Mouse (Mus musculus) left cerebral cortex, adult 2 months (tissue): ENCODE measurements at regions not wholly inside any gene's neighbourhood (a gene's known extent, or its start where the extent isn't known, plus 50 kb on each side); places are given as distances from the start of the nearest gene placed in this dataset.

Source experiments
- DNase-seq, 2 experiments: peaks; one replicate each; pipeline ENCODE4 v3.0.0; 2021 to 2022; ENCODE audit warnings: low spot score in 2 of 2, mixed read lengths in 1 of 2; ENCODE audit errors: extremely low spot score in 1 of 2
- H3K27ac ChIP-seq: fragments of 200-600 bp; 2 replicates; pipeline ENCODE4 v1.8.1; 2022
- H3K4me3 ChIP-seq: fragments of 200-600 bp; 2 replicates; pipeline ENCODE4 v1.8.1; 2022
- CTCF ChIP-seq: fragments of 200-600 bp; IDR thresholded peaks from 2 replicates; pipeline ENCODE4 v1.8.1; 2022; ENCODE audit warnings: antibody characterized with exemption, mild to moderate bottlenecking, moderate library complexity
- intact Hi-C: fragments of 180-260 bp; cut with DNase I; formaldehyde crosslinking; loops from one replicate; pipeline ENCODE4 v1.15.1; 2025

- Histone ChIP-seq H3K4me3 (no peak overlapping the region), H3K27ac (no peak overlapping the region)
- intact Hi-C loops, result no loop called here
- DNase-seq, result no peak
- TF ChIP-seq CTCF, result no peak
Measured at GRCm38 (mm10) chr1:61198549-61199062, 220.9 kb downstream of the Icos start.

GRCm38 (mm10) chr1:61201006-61201405 is 223.3 kb downstream of the Icos start:
- TF ChIP-seq CTCF, result no peak
- Histone ChIP-seq H3K27ac (no peak overlapping the region), H3K4me3 (no peak overlapping the region)
- no peak for DNase-seq
- intact Hi-C loops, result no loop called here

GRCm38 (mm10) chr1:61202079-61202478 is 224.4 kb downstream of the Icos start:
- DNase-seq, result no peak
- Histone ChIP-seq H3K27ac (no peak overlapping the region), H3K4me3 (no peak overlapping the region)
- intact Hi-C loops, result no loop called here
- no peak for TF ChIP-seq CTCF

DNA sequence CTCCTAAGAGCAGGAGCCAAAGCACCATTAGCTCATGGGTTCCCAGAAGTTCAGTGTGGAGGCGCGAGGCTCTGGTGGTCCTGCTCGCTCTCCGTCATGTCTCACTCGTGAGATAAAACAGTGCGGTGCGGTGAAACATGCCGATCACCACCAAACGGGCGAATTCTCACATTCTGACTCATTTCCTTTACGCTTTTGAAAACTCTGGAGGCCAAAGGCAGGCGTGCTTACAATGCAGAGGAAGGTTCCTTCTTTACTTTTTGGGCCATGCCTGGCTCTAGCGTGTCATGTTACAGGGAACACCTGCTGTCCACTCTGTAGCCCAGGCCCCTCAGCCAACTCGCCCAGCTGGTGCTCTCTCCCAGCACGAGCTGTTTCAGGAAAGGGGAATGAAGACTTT is 225.4 kb downstream of the Icos start:
- intact Hi-C loops, result no loop called here
- Histone ChIP-seq H3K27ac (no peak overlapping the region), H3K4me3 (no peak overlapping the region)
- TF ChIP-seq CTCF, result no peak
- DNase-seq, result no peak

DNA sequence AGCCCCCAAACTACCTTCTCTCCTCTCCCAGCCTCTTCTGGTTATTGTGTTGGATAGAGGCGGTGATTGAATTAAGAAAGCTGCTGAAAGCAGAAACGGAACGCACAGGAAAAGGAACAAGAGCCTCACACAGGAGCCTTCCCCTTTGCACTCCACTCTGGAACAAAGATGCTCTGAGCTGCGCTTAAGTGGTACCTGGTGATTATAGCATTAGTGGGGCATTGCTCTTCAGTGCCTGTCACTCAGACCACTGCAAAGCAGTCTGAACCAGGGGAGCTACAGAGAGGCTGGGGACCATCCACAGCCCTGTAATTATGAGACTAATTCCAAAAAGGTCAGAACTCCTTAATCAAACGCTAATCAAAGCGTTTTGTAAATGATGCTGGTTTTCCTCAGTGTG is 225.9 kb downstream of the Icos start:
- DNase-seq, result no peak
- Histone ChIP-seq H3K27ac (no peak overlapping the region), H3K4me3 (no peak overlapping the region)
- intact Hi-C loops, result no loop called here
- no peak for TF ChIP-seq CTCF

- Histone ChIP-seq H3K27ac (no peak overlapping the region), H3K4me3 (no peak overlapping the region)
- TF ChIP-seq CTCF, result no peak
- intact Hi-C loops, result no loop called here
- DNase-seq, result no peak
Measured at GRCm38 (mm10) chr1:61205137-61205536, 227.4 kb downstream of the Icos start.

DNA sequence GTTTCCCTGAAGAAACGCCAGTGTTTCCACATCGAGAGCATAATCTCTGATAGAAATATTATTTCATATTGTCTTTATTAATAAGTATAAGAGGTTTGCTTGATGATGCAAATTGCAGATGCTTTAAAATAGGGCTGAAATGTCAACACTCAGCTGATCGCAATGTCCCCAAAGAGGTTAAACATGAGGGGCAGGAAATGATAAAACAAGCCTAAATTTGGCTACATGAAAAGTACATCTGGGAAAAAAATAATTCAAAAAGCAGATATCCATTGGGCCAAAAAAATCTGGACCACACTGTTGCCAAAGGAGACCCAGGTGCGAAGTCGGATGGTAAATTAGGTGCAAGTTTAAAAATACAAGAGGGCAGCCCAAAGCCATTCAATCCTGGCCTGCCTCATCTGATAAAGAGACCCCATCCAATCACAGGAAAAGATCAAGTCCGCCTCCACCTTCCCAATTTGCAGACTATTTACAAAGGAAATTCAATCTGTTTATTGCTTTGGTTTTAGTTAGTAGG is 229.2 kb downstream of the Icos start:
- no peak overlapping the region for H3K4me3 ChIP-seq
- intact Hi-C loops, result no loop called here
- no peak for TF ChIP-seq CTCF

DNA sequence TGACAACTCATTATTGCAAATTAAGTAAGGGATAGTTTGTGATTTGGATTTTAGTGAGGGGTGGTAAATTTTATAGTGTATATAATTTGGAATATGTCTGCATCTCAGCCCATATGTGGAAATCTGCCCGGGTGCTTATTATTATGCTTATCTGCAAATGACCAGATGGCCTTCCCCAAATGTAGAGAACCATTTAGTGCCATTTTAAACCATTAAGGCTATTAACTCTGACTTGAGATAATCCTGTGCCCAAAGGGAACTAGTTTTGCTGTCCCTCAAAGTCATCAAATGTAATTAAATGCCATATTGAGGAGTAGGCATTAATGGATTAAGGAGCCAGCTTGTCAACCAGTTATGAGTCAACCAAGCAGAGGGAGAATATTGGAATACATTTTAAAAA is 230.7 kb downstream of the Icos start:
- intact Hi-C loops, result no loop called here
- no peak for TF ChIP-seq CTCF
- no peak overlapping the region for H3K27ac ChIP-seq
- no peak overlapping the region for H3K4me3 ChIP-seq
- no peak for DNase-seq

More for the DNA sequence above, 229.2 kb downstream of the Icos start:
- no peak overlapping the region for H3K27ac ChIP-seq
- DNase-seq, result no peak

- no peak for TF ChIP-seq CTCF
- no peak for DNase-seq
Measured at GRCm38 (mm10) chr1:61221131-61221530, 243.4 kb downstream of the Icos start.

GRCm38 (mm10) chr1:61228942-61229341 is 251.2 kb downstream of the Icos start:
- H3K4me3 ChIP-seq, result no peak overlapping the region
- no peak for TF ChIP-seq CTCF
- intact Hi-C loops, result no loop called here
- no peak overlapping the region for H3K27ac ChIP-seq
- no peak for DNase-seq

More at GRCm38 (mm10) chr1:61221131-61221530, 243.4 kb downstream of the Icos start:
- Histone ChIP-seq H3K4me3 (no peak overlapping the region), H3K27ac (no peak overlapping the region)
- intact Hi-C loops, result no loop called here

- intact Hi-C loops, result no loop called here
- no peak for TF ChIP-seq CTCF
- DNase-seq, result no peak
- Histone ChIP-seq H3K4me3 (no peak overlapping the region), H3K27ac (no peak overlapping the region)
Measured at GRCm38 (mm10) chr1:61233001-61233400, 255.3 kb downstream of the Icos start.

DNA sequence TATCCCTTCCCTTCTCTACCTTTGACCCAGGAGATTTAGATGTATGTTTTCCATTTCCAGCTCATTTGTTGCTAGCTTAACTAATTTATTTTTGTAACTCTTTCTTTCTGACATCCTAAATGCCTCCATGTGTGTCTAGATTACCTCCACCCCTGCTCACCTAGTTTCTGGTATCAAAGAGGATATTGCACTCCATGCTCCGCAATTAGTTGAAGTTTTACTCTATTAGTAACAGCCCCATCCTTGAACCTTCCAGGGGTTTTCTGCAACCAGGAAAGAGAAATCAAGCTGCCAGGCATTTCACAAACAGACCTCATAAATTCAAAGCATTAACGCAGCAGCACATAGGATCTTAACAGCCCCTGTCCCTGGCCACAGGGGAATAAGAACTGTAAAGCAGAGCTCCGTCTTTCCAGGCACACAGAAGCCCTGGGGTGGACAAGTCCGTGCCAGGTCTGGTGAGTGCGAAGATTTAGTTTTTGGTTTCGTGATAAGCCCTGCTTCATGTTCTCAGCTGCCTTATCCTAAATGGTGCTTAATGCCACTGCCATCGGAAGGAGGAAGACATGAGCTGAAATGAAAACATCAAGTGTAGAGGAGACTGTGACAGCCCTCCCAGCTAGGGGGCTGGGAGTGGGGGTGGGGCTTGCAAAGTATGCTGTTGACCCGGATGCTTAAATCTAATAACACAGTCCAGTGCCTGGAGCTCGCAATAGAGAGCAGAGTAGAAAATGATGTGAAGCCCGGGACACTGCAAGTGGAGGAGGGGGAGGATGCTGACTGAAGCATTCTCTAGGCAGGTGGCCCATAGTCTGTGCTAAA is 256.0 kb downstream of the Icos start:
- no peak overlapping the region for H3K4me3 ChIP-seq
- no peak overlapping the region for H3K27ac ChIP-seq
- TF ChIP-seq CTCF, result no peak
- DNase-seq, result no peak
- intact Hi-C loops, result no loop called here

- Histone ChIP-seq H3K27ac (no peak overlapping the region), H3K4me3 (no peak overlapping the region)
- DNase-seq, result no peak
- intact Hi-C loops, result no loop called here
- TF ChIP-seq CTCF, result no peak
Measured at GRCm38 (mm10) chr1:61234298-61234682, 256.6 kb downstream of the Icos start.
